Mouse (Mus musculus) liver, embryonic 14.5 days (tissue): ENCODE measurements around the gene Prkn.

ENCODE experiments used
- CTCF ChIP-seq: IDR thresholded peaks from 2 replicates; pipeline ENCODE4 v1.5.1; 2016; ENCODE audit warnings: antibody characterized with exemption, low read depth, control low read depth
- EP300 ChIP-seq: IDR thresholded peaks from 2 replicates; pipeline ENCODE4 v1.6.1; 2016; ENCODE audit warnings: antibody characterized with exemption, low read depth

GRCm38 (mm10) chr17:11962808-11963207, 1122.6 kb downstream of the Prkn start:
- no peak for TF ChIP-seq CTCF
- TF ChIP-seq EP300, result no peak
